Mouse (Mus musculus) forebrain, embryonic 15.5 days (tissue): ENCODE results near the gene Atf1. TPM values are rescaled to one million over a fixed set of nuclear protein-coding genes. Genes with fewer than 3 reads are reported as not detected.
"Not testable (repeated sequence)": the region's sequence is repeated elsewhere in the genome, so short reads cannot be mapped to it uniquely, and the experiment has no call there.

Experiments used
- ATAC-seq: fragments of 200-750 bp; cut with Nextera tagmentation; replicated peaks from 2 replicates; pipeline ENCODE4 v1.8.0; 2017; ENCODE audit warnings: mild to moderate bottlenecking, moderate TSS enrichment, moderate library complexity
- H3K27ac ChIP-seq: fragments of 300-500 bp; sonication (generic); replicated peaks from 2 replicates; pipeline ENCODE4 v1.5.1; 2015; ENCODE audit warnings: mild to moderate bottlenecking, inconsistent platforms
- H3K27me3 ChIP-seq: fragments of 300-500 bp; sonication (generic); 2 replicates; pipeline ENCODE4 v1.6.1; 2015; ENCODE audit warnings: inconsistent platforms
- H3K36me3 ChIP-seq: fragments of 300-500 bp; sonication (generic); 2 replicates; pipeline ENCODE4 v1.6.1; 2015; ENCODE audit warnings: mild to moderate bottlenecking, inconsistent platforms
- H3K4me1 ChIP-seq: fragments of 300-500 bp; sonication (generic); 2 replicates; pipeline ENCODE4 v1.6.1; 2015; ENCODE audit warnings: inconsistent platforms
- H3K4me2 ChIP-seq: fragments of 300-500 bp; sonication (generic); replicated peaks from 2 replicates; pipeline ENCODE4 v1.6.1; 2015; ENCODE audit warnings: mild to moderate bottlenecking, inconsistent platforms
- H3K4me3 ChIP-seq: fragments of 300-500 bp; sonication (generic); 2 replicates; pipeline ENCODE4 v1.5.1; 2015; ENCODE audit warnings: mild to moderate bottlenecking, inconsistent platforms
- H3K9ac ChIP-seq: fragments of 300-500 bp; sonication (generic); replicated peaks from 2 replicates; pipeline ENCODE4 v1.6.1; 2015; ENCODE audit warnings: mild to moderate bottlenecking, inconsistent platforms
- H3K9me3 ChIP-seq: fragments of 300-500 bp; sonication (generic); 2 replicates; pipeline ENCODE4 v1.6.1; 2016; ENCODE audit warnings: inconsistent platforms
- WGBS: fragments of 180-500 bp; shearing (Covaris S2); methylation state at CpG from one replicate; pipeline ENCODE4 v1.1.7; 2015; ENCODE audit warnings: mixed read lengths; 5-methylcytosine and 5-hydroxymethylcytosine counted together
- polyA plus RNA-seq: library from polyadenylated mRNA; unstranded; fragments of >200 nt; fragmentation: Nextera tagmentation; extraction: Ambion mirVana; gene quantifications from 2 replicates; pipeline ENCODE4 v1.2.1, GENCODE M21; 2015

The Atf1 gene
- polyA plus RNA-seq, 1 experiment from 2014 or later: 19.9 TPM

DNA sequence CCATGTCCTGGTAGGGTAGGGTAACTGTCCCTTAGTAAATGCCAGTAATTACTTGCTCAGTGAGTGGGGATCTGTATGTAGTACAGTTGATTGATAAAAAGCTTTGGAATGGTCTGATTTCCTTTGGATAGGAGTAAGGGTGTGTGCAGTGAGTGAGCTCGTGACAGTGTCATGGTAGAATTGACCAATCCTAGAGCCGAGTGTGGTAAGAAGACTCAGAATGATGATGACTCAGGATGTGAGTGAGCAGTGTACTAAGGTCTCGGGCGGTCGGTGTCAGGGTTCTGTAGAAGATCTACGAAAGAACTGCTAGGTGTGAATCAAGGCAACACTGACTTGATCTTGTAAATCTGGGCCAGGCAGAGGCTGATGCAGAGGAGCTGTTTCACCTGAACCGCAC, 18.3 kb downstream of the Atf1 start:
- Histone ChIP-seq H3K36me3 (peaks cover 64% of the 10 kb centered on the region), H3K4me1 (no peaks in the 10 kb centered on the region), H3K9ac (no peak overlapping the region), H3K27me3 (no peaks in the 10 kb centered on the region), H3K9me3 (no peaks in the 10 kb centered on the region), H3K4me3 (no peak overlapping the region), H3K4me2 (no peak overlapping the region), H3K27ac (no peak overlapping the region)
- no peak for ATAC-seq
- 96% methylated on average over 7 of the region's 7 CpGs for WGBS

DNA sequence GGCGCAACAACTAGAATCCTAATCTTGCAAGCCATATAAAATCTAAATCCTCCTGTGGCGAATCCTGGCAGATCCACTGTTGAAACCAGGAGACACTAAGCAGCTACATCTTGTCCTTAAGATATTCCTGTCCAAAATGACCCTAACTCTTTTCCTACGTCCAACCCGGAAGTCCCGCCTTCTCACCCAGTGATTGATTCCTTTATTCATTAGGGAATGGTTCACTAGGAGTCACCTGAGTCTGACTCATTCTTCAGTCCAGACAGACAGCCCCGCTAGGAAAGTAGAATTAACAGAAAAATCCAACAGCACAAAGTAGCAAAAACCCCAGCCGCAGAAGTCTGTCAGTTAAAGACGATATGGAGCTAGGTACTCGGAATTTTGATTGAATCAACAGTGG, 19.7 kb downstream of the Atf1 start:
- H3K4me1 ChIP-seq: no peaks in the 10 kb centered on the region
- no peak overlapping the region for H3K4me2 ChIP-seq
- WGBS: 94% methylated on average over 9 of the region's 9 CpGs
- H3K27ac ChIP-seq: no peak overlapping the region
- H3K27me3 ChIP-seq: no peaks in the 10 kb centered on the region
- no peaks in the 10 kb centered on the region for H3K9me3 ChIP-seq
- H3K9ac ChIP-seq: no peak overlapping the region
- no peak for ATAC-seq
- H3K36me3 ChIP-seq: peaks cover 72% of the 10 kb centered on the region
- no peak overlapping the region for H3K4me3 ChIP-seq

DNA sequence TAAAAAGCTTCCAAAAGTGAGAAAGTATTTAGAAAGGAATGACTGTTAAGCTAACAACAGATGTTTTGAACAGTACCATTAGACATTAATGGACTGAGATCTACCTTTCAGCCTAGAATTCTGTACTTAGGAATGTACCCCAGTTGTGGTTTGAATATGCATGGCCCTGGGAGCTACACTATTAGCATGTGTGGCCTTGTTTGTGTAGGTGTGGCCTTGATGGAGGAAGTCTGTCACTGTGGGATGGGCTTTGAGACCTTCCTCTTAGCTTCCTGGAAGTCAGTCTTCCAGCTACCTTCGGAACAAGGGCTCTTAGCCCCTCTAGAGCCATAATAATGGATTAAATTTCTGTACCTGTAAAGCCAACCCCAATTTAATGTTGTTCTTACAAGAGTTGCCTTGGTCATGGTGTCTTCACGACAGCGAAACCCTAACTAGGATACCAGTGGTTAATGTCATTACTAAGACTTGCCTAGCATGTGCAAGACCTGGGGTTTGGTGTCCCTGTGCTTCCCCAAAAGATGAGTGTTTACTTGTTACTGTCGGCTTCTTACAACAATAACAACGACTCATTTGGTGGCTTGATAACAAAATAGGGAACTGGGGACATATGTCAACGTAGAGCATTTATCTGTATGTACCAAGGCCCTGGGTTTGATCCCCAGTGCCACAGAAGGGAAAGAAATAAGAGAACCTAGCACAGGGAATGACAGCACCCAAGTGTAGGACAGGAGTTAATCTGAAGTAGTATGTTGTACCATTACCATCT, 21.2 kb downstream of the Atf1 start:
- Histone ChIP-seq H3K36me3 (peaks cover 78% of the 10 kb centered on the region), H3K27ac (no peak overlapping the region), H3K4me2 (no peak overlapping the region), H3K4me3 (no peak overlapping the region), H3K9ac (no peak overlapping the region), H3K9me3 (no peaks in the 10 kb centered on the region), H3K27me3 (no peaks in the 10 kb centered on the region), H3K4me1 (no peaks in the 10 kb centered on the region)
- 97% methylated on average over 6 of the region's 6 CpGs for WGBS
- no peak for ATAC-seq

DNA sequence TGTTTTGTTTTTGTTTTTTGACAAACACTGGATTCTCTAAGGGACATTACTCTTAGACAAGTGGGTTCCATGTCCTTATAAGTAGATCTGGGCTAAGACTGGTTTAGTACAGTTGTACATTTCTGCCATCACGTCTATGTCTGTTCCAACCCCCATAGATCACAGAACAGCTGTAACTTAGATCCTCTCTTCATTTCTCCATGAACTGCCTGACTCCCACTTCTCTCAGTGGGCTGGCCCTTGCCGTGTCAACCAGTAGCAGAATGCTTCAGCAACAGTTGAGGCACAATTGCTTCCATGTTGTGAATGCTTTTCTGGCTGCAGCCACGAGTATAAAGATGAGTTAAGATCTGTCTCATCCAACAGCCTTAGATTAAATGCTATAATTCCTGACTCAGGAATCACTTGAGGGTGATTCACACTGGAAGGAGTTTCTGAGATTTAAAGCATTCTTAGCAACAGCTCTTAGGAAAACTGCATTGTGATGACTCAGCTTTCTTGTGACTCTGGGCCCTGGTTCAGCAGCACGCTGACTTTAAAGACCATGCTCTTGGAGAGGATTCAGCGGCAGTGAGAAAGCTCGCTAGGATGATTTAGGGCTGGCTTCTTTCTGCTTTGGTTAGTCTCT, 23.6 kb downstream of the Atf1 start:
- H3K4me2 ChIP-seq: no peak overlapping the region
- WGBS: 93% methylated on average over 6 of the region's 6 CpGs
- H3K27ac ChIP-seq: no peak overlapping the region
- no peak for ATAC-seq
- peaks cover 89% of the 10 kb centered on the region for H3K36me3 ChIP-seq
- no peak overlapping the region for H3K9ac ChIP-seq
- no peaks in the 10 kb centered on the region for H3K9me3 ChIP-seq
- no peaks in the 10 kb centered on the region for H3K27me3 ChIP-seq
- H3K4me1 ChIP-seq: no peaks in the 10 kb centered on the region
- H3K4me3 ChIP-seq: no peak overlapping the region

DNA sequence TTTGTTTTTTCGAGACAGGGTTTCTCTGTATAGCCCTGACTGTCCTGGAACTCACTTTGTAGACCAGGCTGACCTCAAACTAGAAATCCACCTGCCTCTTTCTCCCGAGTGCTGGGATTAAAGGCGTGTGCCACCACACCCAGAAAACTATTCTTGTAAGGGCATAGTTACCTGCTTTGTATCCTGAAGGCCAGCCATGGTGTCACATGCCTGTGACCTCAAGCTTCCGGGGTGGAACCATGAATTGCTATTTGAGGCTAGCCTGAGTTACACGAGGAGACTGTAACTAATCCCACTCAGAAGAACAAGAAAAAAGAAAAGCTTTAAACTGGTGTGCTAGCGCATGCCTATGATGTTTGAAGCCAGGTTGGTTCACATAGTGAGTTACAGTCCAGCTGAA, 28.8 kb downstream of the Atf1 start:
- Histone ChIP-seq H3K9ac (no peak overlapping the region), H3K27ac (no peak overlapping the region), H3K27me3 (no peaks in the 10 kb centered on the region), H3K4me2 (no peak overlapping the region), H3K9me3 (no peaks in the 10 kb centered on the region), H3K36me3 (peaks cover 72% of the 10 kb centered on the region), H3K4me3 (no peak overlapping the region), H3K4me1 (no peaks in the 10 kb centered on the region)
- WGBS: 88% methylated on average over 6 of the region's 6 CpGs
- no peak for ATAC-seq

DNA sequence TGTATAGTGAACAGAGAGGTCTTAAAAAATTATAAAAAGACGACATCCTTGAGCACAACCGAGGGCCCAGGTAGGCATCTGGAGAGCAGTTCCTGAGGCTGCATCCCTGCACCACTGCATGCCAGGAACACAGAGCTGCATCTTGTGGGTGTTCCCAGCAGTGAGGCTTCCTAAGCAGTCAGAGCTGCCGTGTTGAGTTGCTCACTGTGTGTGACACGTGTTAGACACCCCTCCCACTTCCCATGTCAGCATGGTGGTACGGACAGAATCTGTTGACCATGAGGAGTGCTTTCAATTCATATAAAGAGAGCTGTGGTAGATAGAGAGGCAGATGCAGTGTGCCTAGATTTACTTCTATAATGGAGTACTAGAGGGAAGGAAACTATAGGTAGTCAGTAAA, 29.7 kb downstream of the Atf1 start:
- H3K9me3 ChIP-seq: no peaks in the 10 kb centered on the region

DNA sequence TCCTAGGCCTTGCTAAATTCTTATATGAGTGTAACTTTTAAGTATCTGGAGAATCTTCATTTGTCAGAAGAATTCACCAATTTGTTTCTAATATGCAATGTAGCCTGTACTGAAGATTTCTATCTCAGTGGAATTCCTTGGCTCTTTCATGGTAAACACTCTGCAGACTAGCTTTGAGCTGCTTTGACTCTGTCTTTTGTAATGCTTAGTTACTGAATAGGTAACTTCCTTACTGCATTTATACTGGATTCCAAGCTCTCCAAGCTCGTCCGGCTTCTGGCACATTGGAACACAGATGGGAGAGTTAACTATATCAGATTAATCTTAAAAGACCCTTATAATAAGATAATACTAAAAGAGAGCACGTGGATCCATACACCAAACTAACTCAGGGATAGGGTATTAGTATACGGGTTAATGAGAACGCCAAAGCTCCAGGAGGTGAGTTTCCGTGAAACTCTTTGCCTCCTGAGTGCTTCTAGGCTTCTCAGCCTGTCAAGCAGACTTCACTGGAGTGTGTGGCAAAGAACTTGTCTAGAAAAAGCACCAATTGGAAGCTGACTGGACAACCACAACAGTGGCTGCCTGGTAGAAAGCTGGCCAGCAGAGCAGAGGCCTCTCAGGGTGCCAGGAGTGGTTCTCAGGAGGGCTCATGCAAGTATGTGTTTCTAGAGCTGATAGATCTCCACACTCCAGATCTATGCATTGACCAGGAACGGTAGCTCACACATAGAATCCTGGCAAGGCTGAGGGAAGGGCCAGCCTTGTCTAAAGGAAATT, 31.2 kb downstream of the Atf1 start:
- 94% methylated on average over 7 of the region's 7 CpGs for WGBS
- Histone ChIP-seq H3K4me3 (no peak overlapping the region), H3K9me3 (no peaks in the 10 kb centered on the region), H3K9ac (no peak overlapping the region), H3K27ac (no peak overlapping the region), H3K36me3 (peaks cover 57% of the 10 kb centered on the region), H3K4me2 (no peak overlapping the region), H3K4me1 (no peaks in the 10 kb centered on the region), H3K27me3 (no peaks in the 10 kb centered on the region)
- ATAC-seq: no peak

More for the DNA sequence above, 29.7 kb downstream of the Atf1 start:
- WGBS: 90% methylated on average over 5 of the region's 5 CpGs
- H3K27ac ChIP-seq: no peak overlapping the region
- ATAC-seq: no peak
- H3K4me1 ChIP-seq: no peaks in the 10 kb centered on the region
- H3K27me3 ChIP-seq: no peaks in the 10 kb centered on the region
- no peak overlapping the region for H3K4me3 ChIP-seq
- H3K4me2 ChIP-seq: no peak overlapping the region
- H3K36me3 ChIP-seq: peaks cover 68% of the 10 kb centered on the region
- no peak overlapping the region for H3K9ac ChIP-seq

DNA sequence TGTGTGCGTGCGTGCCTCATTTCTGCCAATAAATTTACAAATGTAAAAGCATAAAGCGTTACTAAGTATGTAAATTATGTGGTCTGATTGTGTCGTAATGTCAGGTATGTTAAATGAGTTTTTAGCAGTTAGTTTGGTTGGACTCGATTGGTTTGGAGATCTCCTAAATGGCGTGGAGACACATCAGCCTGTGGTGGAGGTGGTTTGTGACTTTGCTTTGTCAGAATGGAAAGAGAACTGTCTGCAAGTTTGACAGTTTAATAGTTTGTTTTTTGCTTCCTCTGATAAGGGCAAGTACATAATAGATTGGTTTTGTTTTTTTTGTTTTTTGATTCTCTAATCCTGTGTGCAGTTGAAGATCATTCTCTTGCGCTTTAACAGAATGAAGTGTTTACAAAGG, 32.7 kb downstream of the Atf1 start:
- peaks cover 43% of the 10 kb centered on the region for H3K36me3 ChIP-seq
- ATAC-seq, H3K9me3 ChIP-seq, H3K4me2 ChIP-seq, H3K27me3 ChIP-seq, H3K27ac ChIP-seq, H3K4me1 ChIP-seq, H3K9ac ChIP-seq, H3K4me3 ChIP-seq: not testable (repeated sequence)
- 95% methylated on average over 6 of the region's 7 CpGs for WGBS

DNA sequence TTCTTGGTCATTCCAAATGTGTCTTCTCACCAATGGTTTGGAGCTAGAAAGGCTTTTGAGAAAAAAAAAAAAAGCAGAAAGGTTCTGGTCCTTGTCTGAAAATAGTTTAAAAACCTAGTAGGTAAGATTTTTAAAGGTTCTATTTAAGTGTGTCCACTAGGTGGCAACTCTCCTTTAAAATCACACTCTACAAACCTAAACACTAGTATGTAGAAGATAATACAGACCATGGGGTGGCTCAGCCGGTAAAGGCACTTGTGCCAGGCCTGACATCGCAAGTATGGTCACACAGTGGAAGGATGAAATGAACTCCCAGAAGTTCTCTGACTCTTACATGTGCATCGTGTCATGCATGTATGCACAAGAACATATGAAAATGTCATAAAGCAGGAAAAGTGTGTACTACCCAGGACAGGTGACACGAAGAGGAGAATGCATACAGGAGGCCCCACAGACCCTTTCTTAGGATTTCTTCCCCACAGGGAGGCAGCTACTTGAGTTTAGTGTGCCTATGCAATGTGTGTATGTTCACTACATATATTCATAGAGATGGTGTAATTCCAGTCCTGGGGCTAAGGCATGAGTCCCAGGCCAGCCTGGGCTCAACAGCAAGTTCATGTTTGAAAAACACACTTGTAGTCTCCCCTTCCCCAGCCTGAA, 35.8 kb downstream of the Atf1 start:
- no peaks in the 10 kb centered on the region for H3K9me3 ChIP-seq
- no peak overlapping the region for H3K9ac ChIP-seq
- H3K27ac ChIP-seq: no peak overlapping the region
- H3K4me3 ChIP-seq: no peak overlapping the region
- H3K4me2 ChIP-seq: no peak overlapping the region
- no peaks in the 10 kb centered on the region for H3K4me1 ChIP-seq
- H3K27me3 ChIP-seq: no peaks in the 10 kb centered on the region
- peaks cover 17% of the 10 kb centered on the region for H3K36me3 ChIP-seq
- 21% methylated on average over 4 of the region's 4 CpGs for WGBS
- ATAC-seq: no peak

DNA sequence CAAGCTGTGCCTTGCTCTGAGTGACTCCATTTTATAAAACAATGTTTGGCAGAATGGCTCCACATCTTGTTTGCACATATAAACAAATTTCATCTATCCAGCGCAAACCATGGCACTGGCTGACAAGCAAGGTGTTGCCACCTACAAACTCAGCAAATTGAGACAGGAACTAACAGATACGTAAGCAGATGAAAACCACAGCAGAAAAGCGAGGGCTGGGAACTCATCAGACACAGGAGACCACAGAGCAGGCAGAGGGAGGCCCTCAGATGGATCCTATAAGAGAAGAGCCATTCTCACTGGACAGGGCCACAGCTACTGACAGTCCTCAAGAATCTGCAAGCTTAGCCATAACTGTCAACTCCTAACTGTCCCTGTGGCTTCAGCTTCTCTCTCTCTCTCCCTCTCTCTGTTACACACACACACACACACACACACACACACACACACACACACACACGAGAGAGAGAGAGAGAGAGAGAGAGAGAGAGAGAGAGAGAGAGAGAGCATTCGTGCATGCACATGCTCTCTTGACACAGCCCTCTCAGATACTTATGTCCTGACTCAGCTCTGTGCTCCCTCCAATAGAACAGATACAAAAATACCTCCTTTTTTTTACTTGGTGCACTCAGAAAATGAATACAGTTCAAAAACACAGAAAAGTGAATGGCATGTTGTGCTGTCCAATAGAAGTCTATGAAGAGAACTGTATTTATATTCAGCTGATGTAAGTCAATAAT, 38.1 kb downstream of the Atf1 start:
- Histone ChIP-seq H3K27me3 (no peaks in the 10 kb centered on the region), H3K9ac (no peak overlapping the region), H3K4me2 (no peak overlapping the region), H3K9me3 (no peaks in the 10 kb centered on the region), H3K4me1 (no peaks in the 10 kb centered on the region), H3K4me3 (no peak overlapping the region), H3K27ac (no peak overlapping the region), H3K36me3 (peaks cover 6% of the 10 kb centered on the region; the same call in 1 of the 2 replicates)
- no peak for ATAC-seq
- WGBS: 90% methylated on average over 4 of the region's 5 CpGs

DNA sequence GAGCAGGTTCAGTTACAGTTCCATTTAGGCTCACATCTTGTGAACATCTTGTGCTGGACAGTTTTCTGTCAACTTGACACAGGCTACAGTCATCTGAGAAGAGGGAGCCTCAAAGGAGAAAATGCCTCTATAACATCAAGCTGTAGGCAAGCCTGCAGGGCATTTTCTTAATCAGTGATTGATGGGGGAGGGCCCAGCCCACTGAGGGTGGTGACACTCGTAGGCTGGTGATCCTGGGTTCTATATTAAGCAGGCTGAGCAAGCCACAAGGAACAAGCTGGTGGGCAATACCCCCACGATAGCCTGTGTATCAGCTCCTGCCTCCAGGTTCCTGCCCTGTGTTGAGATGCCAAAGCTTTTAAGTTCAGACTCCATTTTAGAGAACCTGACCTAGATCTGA, 41.3 kb downstream of the Atf1 start:
- Histone ChIP-seq H3K9ac (no peak overlapping the region), H3K4me2 (no peak overlapping the region), H3K36me3 (no peaks in the 10 kb centered on the region), H3K27ac (no peak overlapping the region), H3K27me3 (no peaks in the 10 kb centered on the region), H3K4me3 (no peak overlapping the region), H3K4me1 (no peaks in the 10 kb centered on the region), H3K9me3 (no peaks in the 10 kb centered on the region)
- ATAC-seq: no peak
- 80% methylated on average over 2 of the region's 2 CpGs for WGBS
